Mouse (Mus musculus) adrenal gland, postnatal 4 days (tissue): ENCODE data around the gene Igf1r. TPM values are rescaled to one million over a fixed set of nuclear protein-coding genes. Genes with fewer than 3 reads are reported as not detected.

Experiments
- DNase-seq, 2 experiments: peaks; one replicate each; pipeline ENCODE4 v3.0.0; 2021 to 2022; ENCODE audit warnings: low spot score in 2 of 2, mixed read lengths in 2 of 2
- total RNA-seq, 2 experiments: library from RNA; stranded (reverse); gene quantifications; 2 replicates each; pipeline ENCODE4 v1.2.3; 2021

Gene Igf1r
- total RNA-seq, 2 experiments from 2014 or later = 71.9 to 75.8 TPM

DNA sequence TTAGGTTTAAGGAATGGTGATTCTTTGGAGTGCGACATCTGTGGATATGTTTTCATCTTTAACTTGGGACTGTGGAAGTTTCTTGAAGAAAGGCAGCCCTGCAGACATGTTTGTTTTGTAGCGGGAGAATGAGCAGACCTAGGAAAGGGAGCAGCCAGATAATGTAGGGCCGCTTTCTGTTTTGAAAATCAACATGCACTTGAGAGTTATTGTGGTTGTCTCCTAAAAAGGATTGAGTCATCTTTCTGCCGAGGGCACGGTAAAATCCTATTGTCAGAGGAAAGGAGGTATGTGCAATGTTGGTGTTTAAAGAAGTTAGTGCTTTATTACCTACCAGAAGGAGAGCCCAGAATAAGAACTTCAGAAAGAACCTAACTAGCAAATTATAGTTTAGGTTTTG is 2.6 kb downstream of the Igf1r start:
- no peak for DNase-seq

DNA sequence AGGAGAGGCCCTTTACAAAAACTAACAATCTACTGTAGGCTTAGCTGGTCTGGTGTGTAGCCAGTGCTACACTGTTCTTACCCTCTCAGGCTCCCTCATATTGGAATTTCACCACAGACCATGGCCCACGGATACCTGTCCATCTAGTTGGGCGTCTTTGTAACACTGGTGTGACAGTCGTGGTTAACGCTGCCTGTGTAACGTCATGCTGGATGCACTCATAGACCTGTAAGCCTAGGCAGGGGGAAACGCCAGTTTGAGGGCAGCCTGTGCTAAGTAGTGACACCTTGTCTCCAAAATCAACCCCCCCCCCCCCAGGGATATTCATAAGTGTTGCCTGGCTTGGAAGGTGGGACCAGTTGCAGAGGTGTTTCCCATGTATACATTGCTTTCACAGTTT is 4.7 kb downstream of the Igf1r start:
- no peak for DNase-seq

DNA sequence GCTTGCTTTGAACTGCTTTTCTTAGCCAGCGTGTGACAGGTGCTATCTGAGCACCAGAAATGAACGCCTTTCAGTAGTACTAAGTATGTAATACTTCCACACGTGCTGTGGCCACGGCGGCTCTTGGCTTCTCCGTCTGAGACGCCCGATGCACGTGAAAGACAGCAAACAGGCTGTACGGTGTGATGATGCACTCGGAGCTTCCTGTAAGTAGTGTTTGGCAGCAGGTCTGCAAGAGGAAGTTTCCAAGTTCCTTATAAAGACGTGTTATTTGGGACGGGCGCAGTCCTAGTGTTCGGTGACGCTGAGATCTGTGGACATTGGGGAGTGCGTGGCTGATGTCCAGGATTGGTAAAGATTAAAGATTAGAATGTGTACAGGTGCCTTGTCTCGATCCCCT is 5.4 kb downstream of the Igf1r start:
- no peak for DNase-seq

DNA sequence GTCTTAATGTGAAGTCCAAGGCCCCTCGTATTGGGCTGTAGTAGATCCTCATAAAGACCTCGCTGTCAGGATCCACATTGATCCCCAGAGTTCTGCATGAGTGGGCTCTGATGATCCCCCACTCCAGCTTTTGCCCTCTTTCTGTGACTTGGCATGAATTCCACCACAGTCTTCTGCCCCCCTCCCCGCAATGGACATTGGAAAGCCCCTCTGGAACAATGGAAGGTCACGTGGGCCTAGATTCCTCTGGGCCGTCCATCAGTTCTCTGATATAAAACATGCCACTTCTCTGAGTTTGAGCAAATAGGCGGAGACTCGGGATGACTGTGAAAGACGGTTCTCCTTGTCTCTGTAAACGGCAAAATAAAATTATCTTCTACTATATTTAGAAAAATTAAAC is 8.1 kb downstream of the Igf1r start:
- DNase-seq = no peak

DNA sequence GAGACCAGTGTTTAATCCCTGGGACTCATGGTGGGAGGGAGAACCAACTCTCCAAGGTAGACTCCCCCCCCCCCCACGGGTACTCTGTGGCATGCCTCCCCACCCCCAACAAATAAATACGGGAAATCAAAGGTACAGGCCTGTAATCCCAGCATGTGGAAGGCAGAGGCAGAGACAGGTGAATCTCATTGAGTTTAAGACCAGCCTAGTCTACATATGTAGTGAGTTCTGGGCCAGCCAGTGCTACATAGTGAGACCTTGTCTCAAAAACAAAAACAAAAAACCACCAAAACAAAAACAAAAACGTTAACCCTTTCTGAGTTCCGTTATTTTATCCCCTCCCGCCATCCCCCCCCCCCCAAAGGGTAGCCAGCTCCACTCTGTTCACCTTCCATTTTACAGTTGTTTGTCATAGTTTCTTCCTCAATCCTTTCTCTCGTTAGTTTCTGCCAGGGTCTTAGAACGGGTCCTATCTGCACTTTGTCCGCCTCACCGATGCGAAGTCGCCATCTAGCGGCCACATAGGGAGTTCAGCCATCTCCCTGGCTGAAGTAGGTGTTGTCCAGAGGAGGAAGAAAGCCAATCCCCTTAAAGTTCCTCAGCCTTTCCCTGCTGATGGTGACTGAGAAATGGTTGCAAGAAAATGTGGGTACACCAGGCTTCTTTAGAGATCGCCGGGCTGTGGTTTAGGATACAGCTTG is 9.1 kb downstream of the Igf1r start:
- DNase-seq = peak; percentile 50 to 60

DNA sequence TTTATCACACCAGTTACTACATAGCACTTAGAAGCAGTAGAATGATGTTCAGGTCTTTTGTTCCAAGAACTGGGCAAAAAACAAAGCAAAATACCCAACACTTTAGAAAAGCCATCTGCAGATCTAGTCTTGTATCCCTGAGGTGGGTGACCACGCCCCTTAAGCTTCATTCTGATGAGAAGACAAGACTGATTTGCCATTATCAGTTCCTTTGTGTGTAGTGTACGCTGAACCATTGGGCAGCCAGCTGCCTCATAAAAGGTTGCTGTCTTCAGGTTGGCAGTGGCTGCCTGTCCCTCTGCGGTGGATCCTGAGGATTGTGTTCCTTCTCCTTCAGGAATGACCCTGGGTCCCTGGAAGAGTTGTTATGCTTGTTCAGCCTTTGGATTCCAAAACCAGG is 11.1 kb downstream of the Igf1r start:
- DNase-seq = no peak

DNA sequence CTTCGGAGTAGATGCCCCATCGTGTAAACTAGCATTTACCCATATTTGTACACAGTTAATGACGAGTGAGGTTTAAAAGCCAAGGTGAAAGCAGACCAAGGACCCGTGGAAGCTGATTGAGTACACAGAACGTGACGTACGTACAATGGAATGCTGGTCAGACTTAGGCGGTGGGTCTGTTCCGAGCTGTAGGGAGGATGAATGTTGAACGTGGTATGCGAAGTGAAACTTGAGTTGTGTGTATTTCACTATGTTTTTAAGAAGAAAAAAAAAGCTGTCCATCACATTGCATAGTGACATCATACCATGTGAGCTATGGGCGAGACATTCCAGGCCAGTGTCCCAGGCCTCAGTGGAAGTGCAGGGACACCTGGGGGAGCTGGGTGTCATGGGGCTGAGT is 15.8 kb downstream of the Igf1r start:
- DNase-seq = no peak

DNA sequence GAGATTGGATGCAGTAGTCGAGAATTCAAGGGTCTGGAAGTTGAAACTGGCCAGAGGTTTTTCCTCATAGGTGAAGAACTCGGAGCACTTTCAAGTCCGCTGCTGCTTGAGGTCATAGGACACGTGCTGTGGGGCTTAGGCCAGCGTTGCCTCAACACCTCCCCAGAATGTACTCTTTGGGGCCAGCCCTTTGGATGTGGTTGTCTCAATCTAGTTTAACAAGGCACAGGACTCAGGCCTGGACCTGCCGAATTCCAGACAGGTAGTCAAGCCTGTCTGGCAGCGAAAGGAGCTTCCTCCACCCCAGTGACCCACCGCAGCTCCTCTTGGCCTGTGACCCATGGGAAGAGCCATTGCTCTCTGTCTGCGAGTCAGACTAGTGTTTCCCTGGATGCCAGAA is 16.4 kb downstream of the Igf1r start:
- DNase-seq = no peak

DNA sequence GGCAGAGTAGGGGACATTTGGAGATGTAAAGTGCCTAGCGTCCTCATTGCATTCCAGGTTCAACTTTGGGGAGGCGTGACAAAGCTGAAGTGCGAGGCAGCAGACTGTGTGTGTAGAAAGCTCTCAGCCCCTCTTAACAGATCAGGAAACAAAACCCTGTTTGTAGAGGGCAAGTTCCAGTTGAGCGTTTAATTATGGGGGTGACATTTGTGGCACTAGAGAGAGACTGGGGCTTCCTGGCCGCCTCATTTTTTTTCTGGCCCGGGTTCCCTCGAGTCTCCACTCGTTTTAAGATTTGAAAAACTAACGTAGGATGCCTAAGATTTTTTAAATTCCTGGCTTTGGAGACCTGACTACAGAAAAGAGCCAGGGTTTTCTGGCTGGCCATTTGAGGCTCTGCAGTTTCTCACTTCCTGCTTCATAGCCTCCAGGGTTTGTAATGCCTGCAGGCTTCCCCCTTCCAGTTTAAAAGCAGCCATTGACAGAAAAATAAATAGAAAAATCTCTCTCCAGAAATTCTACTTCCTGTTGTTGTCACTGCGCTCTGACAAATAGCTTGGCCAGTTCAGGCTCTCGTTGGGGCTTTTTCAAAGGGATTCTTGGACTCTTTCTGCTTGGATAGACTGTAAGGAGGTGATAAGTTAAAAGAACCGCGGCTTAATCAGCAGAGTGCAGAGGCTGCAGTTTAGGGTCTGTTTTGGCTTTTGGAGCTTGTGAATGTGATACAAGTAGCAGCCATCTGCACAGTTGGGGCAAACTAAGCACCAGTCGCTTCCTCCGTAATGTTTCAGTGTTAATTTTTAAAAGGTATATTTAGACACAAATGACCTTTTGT is 20.8 kb downstream of the Igf1r start:
- DNase-seq = no peak

DNA sequence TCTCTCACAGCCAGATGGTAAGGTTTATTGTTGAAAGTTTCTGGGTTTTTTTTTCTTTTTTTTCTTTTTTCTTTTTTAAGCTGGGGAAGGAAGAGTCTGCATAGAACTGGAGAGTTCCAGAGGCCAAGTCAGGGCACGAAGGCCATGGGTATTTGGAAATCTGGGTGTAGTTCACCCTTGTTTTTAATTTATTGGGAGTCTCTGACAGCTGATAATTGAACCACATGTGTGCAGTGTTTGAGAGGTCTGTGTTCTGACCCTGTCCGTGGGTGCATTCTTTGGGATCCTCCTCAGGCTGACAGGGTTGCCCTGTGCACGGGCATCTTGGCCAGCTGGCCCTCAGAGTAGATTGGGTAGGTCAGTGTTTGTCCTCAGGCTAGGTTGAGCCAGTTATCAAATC is 29.3 kb downstream of the Igf1r start:
- no peak for DNase-seq

DNA sequence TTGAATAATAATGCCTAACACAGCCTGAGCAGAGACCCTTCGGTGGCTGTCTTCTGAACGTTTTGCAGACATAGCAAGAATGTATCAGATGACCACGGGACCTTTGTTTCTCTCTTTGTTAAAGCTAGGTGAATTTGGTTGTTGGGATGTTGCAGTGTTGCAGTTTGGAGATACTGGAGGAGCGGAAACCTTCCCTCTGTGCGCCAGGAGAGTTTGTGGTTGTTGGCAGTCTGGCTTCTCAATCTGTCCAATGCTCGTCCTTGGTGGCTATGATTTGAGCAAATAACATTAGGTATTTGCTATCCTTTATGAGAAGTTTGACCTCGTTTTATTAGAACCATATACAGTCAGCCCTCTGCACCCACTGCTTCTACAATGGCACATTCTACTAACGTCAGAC is 30.2 kb downstream of the Igf1r start:
- DNase-seq = no peak

DNA sequence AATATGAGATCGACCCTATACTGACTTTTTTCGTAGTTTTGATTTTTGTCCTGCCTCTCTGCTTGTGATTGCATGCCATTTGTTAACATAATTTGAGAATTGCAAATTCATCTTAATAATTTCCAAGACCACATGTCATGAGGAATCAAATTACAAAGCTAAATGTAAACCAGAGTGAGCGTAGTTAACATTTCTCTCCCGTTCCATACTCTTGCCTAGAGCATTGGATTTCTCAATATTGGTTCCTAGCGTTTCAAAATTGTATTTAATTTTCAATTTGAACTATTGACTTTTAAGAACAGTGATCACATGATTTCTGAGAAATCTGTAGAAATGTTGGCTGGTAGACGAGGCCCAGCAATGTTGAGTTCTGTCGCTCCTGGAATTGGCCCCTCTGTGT is 30.8 kb downstream of the Igf1r start:
- no peak for DNase-seq

DNA sequence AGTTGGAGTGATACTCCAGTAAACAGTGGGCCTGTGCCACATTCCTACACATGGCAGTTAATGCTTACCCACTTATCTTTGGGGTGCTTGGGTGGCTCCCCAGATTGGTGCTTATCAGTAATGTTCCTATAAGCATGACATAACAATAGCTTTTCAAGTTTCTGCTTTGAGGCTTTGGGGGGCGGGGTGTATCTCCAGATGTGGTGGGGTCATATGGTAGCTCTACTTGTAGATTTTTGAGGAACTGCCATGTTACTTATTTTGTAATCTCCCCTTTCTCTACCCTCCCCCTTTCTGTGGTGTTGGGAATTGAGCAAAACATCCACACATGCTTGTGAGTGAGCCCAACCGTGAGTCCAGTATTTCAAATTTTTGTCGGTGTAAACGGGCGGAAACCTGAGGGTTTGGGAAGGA is 32.4 kb downstream of the Igf1r start:
- DNase-seq = no peak

DNA sequence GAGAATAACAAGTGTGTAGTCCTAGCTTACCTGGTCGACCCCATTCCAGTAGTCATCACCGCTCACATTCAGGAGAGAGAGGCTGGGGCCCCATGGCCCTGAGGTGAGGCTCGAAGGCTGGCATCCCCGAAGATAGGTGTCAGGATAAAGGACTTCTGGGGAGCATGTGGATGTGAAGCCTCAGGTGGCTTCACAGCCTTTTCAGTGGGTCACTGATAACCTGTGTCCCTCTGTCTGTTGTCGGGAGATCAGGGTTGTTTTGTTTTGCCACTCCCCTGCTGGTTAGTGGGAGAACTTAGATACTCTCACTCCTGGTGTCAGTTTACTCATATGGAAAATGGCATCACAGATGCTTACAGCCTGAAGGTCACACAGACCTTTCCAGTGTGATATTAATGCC is 32.9 kb downstream of the Igf1r start:
- DNase-seq = no peak

DNA sequence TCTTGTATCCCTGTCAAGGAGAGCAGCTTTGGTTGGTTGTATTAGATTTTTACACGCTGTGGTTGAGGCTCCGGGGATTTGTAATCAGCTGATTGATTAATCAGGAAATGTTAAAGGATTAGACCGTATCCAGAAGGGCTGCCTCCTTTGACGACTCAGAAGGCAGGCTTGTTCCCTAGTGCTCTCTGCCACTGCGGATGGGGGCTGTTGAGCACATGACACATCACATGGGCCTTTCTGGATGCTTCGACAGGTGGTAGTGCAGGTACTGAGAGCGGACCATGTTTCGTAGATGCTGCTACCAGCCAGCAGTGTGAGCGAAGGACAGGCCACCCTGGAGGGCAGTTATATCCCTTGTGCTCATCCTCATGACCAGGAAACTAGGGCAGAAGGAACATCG is 33.6 kb downstream of the Igf1r start:
- DNase-seq = no peak

DNA sequence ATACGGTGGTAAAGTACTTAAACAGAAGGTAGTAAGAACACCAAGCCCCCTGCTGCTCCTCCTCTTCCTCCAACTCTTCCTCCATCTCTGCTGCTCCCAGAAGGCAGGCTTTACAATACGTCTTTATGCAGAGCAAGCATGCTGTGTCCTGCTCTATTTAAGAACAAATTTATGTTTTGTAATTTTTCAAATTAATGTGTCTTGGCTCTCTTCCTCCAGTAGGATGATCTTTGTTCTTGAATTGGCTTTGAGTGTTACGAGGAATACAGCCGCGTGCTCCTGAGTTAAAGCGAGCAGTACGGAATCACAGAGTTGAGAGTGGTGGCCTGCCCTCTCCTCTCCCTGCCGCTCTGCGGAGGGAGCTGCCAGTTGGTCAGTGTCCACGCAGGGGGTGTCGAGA is 34.2 kb downstream of the Igf1r start:
- DNase-seq = no peak

DNA sequence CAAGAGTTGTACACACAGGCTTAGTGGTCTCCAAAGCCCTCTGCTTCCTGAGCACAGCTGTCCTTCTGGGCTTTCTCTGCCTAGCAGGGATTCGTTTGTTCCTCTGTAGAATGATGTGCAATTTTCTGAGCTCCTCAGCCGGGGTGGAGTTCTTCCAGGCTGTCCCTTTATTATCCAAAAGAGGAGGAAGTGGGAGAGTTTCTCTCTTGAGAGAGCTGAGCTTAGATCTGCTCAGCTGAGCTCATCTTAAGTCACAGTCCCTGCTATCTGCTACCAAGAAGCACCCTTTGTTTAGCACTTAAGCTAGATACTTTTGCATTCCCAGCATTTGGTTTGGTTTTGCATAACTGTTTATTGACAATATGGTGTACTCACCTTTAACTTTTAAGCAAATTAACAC is 36.7 kb downstream of the Igf1r start:
- no peak for DNase-seq

DNA sequence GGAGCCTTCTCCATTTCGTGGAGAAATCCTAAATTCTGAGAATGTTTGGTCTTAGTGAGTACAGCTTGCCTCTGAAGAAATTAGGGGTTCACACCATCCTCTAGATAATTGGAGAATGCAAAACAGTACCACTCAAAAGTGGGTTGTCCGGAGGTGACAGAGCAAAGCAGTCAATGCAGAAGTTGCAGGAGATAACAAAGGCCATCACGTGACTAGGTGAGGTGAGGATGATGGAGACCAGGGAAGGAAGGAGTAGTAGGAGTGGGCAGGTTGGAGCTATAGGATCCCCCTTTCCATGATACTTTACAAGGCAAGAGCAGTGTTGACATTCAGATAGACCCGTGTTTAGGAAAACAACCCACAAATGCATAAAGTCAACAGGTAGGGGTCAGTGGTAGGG is 41.0 kb downstream of the Igf1r start:
- DNase-seq = no peak

DNA sequence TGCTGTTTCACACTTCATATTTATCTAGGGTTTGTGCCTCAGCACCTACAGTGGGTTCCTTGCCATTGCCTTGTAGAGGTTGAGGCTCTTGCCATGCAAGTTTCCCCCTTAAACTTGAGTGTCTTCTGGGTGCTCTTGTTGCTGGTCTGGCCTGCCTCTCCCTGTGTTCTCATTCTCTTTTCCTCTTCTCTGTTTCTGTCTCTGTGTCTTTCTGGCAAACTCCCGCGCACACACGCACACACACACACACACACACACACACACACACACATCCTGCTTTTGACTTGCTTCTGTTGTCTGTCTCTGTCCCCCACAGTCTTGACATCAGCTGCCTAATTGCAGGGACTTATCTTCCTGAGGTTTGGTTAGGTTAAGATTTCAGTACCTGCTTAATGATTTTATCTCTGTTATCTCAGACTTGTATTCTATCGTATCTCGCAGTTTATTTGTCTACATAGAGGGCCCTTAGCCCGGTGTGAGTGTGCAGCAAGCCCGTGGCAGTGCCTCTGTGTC is 41.8 kb downstream of the Igf1r start:
- DNase-seq = no peak

DNA sequence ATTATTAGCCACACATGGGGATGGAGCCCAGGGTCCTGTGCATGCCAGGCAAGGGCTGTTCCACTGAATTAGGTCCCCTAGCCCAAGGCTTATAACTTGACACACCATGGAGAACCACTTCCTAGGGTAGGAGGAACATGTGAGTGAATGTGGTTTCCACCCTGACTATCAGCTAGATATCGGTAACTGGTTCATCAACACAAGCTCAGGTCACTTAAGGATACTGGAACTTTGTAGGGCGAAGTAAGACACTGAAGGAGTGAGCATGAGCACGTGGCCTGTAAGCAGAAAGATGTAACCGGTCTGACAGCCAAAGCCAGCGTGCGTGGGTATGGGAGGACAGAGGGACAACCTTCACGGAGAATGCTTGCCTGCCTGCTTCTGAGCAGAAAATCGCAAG is 42.6 kb downstream of the Igf1r start:
- no peak for DNase-seq

DNA sequence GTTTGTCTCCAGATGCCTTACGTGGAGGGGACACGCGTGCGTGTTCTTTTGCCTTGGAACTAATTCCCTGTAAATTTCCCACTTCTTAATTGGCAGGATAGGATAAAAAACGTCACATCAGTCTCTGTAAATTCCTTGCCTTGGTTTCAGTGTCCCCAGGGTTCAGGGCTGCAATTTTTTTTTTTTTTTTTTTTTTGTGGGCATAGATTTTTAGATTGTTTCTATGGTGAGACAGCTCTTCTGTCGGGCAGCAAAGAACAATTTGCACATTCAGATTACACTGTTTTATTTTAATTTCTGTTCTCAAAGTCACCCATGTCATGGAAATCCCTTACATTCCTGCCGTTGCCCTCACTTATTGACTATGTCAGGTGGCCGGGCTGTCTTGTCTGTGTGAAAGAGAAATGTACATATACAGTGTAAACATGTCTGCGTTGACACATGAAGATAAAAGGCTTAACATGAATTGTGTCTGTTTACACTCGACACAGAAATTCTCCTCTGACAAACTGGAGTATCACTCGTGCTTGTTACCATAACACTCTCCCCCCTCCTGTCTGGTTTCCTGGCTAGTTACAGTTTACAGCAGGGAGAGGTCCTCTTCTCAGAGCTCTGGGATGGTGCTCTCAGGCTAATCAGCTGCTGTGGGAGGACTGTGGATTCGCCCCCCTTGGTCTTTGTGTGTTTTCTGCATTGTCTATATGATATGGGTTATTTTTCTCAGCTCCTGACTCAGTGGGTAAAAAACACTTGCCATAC is 43.8 kb downstream of the Igf1r start:
- no peak for DNase-seq

DNA sequence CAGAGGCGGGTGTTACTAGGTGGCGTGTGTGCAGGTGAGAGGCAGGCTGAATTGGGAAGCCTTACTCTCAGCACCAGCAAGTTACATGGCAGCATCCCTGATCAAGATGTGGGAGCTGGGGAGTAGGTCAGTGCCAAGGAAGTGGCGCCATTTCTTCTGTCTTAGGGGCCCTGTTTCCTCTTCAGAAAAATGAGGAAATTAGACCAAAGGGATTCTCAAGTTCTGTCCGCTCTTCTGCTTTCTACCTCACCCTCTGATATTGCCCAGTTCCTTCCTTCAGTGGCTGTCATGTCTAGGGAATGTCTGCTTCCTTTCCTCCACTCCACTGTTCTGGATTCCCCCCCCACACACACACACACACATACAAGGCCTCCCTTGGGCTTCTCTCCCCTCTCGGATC is 48.6 kb downstream of the Igf1r start:
- DNase-seq = no peak
